Mouse (Mus musculus) ovary, postnatal 36 days (tissue): ENCODE data around the gene Retreg3.
"Not testable (repeated sequence)": the region's sequence is repeated elsewhere in the genome, so short reads cannot be mapped to it uniquely, and the experiment has no call there.

Experiments
- DNase-seq: peaks from one replicate; pipeline ENCODE4 v3.0.0; 2022; ENCODE audit warnings: low spot score, mixed read lengths

The Retreg3 gene

DNA sequence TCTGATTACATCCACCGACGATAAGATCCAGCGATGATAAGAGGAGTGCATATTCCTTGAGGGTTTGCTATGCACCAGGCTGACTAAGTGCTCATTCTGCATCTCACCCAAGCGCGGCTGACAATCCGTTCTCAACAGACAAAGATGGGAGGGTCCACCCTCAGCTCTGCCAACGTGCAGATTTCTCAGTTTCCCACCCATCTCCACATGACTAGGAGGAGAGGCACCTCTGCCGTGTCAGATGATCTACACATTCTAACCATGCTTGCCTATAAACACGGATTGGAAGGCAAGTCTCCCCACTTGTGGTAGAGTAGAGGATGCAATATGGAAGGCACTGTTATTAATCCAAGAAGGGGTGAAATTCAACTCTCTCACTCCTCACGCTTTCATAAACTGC lies 29.1 kb upstream of the Retreg3 start:
- no peak for DNase-seq

DNA sequence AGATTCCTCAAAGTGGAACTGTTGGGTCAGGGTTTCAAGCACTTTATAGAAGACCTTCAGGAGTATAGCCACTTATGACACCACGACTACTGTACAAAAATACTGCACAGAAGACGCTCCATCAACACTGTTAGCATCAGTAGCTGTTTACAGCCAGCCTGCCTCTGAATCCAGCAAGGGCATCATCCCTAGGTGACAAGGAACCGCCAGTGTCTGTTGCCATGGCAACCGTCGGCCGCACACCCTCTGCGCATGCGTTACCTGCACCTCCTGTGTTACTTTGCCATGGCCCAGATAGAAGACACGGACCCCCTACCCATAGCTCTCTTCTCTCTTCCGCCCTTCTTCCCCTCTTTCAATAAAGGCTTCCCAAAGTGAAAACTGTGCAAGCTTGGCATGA lies 26.7 kb upstream of the Retreg3 start:
- DNase-seq = no peak

DNA sequence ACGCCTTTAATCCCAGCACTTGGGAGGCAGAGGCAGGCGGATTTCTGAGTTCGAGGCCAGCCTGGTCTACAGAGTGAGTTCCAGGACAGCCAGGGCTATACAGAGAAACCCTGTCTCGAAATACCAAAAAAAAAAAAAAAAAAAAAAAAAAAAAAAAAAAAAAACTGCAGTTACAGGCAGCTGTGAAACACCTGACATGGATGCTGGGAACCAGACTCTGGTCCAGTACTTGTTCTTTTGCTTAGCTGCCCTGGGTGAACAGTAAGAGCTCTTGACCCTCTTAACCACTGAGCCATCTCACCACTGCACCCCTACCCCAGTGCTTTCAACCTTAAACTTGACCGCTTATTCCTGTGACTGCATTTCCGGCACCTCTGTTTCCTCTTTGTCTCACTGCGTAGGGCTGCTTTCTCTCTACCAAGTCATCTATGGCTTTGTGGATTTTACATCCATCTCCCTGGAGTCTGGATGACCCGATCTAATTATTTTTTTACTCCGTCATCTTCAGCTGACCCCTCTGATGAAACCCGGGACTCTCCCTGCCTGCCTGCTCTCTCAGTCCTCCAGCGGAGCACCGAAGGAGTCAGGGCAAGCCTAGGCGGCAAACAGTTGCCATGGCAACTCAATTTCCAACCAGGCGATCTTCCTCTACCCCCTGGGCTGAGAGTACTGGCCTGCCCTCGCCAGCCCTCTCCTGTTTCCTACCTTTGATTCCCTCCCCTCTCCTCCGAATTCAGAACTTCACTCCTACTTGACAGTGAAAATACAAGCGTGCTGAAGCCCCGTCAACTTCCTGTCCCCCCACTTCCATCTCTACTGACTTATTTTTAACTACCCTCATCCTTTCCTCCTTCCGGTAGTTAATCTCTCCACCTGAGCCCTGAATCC lies 23.9 kb upstream of the Retreg3 start:
- DNase-seq = peak; percentile 39

DNA sequence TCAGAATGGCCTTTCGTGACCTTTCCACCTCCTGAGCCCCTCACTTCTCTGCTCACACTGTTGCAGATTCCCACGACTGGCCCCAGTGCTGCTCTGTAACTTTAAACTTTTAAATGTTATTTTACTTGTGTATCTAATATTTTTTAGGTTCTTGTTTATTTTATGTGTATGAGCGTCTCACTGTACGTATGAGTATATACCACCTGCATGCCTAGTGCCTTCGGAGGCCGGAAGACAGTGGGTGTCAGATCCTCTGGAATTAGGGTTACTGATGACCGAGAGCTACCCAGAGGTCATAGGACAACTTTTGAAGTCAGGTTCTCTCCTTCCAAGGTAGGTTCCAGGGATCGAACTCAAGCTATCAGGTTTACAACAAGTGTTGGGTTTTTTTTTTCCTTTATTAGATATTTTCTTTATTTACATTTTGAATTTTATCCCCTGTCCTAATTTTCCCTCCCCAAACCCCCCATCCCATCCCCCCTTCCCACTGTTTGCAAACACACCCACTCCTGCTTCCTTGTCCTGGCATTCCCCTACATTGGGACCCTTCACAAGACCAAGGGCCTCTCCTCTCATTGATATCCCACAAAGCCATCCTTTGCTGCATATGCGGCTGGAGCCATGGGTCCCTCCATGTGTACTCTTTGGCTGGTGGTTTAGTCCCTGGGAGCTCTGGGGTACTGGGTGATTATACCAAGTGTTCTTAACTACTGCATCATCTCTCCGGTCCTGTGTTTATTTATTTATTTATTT lies 22.7 kb upstream of the Retreg3 start:
- DNase-seq = no peak

DNA sequence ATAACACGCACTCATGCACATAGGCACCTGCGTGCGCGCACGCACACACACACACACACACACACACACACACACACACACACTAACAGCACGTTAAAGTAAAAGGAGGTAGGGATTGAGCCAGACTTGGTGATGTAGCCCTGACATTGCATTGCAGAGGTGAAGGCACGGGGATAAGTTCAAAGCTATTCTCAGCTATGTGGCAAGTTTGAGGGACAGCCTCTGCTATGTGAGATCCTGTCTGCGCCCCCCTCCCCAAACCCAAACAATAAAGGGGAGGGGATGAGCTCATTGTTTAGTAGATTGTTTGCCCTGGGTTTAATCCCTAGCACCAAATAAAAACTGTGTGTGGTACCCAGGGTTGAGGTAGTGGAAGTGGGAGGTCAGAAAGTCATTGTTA lies 21.4 kb upstream of the Retreg3 start:
- DNase-seq = no peak

DNA sequence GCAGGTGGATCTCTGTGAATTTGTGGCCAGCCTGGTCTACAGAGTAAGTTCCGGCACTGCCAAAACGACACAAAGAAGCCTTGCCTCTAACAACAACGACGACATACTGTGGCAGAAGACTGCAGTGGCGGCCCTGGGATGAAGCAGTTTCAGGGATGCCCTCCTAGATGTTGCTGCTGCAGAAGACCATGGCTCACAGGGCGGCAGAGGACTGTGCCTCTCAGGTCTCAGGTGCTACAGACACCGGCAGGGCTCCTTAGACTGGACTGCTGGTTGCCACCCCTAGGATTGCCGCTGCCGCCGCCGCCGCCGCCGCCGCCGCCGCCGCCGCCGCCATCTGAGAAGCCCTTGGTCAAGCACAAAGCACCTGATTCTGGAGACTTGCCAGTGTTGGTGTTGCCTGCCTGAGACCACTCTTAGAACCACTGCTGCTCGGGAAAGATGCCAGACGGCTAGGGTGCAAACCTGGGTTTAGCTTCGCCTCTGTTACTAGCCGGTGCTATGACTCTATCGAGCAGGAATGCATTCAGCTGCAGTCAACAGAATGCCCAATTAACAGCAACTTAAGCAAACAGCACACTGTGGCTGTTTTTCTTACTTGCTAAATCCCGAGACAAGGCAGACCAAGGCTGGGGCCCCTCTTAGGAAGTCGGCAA lies 20.6 kb upstream of the Retreg3 start:
- DNase-seq = no peak

DNA sequence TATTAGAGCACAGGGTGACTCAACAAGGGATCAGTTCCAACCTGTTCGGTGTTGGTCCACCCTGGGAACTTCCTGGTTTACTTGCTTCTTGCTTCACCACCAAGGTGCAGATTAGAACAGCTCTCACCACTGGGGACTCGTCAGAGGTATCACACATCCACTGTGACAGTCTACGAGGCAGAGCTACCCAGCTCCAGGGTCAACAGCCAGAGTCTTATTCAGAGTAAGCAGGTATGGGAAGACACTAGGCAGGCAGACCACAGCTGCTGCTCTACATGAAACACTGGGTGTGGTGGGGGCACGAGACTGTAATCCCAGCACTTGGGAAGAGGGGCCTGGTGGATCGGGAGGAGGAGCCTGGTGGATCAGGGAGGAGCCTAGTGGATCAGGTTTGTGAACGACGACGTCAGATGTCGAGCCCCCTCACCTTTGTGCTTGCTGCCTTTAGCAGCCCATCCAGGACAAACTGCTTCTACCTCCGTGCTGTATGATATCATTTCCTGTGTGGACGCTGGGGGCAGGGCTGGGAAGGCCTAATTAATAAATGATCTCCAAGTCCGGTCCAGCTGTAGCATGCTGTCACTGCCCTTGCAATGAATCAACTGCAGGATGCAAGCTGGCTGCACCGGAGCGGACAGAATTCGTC lies 19.0 kb upstream of the Retreg3 start:
- no peak for DNase-seq

DNA sequence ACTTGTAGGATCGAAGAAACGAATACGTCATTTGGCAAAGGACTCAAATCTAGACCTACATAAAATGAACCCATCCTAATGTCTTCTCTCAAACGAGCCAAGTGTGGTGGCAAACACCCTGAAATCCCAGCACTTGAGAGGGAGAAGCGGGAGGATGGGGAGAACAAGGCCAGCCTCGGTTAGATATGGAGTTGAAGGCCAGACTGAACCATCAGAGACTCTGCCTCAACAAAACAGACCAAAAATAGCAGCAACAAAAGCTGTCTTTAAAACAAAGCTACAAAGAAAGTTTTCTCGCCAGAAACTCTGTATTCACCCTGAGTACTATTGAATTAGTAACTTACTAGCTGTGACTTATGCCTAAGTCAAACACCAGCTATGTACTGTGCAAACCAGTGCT lies 17.3 kb upstream of the Retreg3 start:
- no peak for DNase-seq

DNA sequence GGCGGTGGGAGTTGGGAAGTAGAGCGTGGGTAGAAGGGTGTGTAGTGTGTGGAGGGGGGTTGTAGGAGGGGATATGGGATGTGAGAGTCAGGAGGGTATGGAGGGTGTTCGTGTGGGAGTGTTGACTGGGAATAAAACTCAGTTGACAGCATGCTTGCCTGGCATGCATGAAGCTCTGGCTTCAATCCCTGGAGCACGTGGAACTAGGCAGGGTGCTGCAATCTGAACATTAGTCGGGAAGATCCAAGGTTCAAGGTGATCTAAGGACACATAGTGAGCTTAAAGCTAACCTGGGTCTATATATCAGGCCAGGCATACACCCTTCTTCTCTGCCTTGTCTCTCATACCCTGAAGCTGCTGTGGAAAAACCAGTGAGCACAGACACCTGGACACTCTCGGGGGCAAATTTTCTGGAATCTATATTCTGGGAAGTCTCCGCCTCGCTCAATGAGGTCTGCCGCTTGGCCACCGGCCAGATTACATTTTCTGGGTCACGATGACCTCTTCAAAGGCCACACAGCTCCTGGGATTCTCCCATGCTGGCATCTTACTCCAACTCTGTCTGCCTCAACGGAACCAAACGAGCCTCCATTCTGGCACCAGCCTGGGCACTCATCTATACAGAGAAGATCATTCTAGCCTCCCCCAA lies 14.6 kb upstream of the Retreg3 start:
- DNase-seq = peak; percentile 75

DNA sequence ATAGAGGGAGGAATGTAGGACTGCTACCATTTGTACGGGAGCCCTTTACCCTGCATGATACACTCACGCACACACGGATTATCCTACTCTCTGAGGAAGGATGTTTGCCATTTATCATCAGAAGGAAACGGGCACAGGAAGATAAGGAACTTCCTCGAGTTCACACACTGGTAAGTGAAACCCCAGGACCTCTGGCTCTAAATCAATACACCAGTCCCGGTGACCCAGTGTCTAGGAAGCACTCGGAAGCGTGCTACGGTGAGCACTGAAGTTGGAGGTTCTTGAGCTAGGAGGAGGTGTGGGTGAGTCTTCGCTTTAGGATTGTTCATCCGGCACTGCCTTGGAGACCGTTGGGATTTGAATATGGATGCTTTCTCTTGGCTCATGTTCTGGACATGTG lies 13.3 kb upstream of the Retreg3 start:
- DNase-seq = no peak

DNA sequence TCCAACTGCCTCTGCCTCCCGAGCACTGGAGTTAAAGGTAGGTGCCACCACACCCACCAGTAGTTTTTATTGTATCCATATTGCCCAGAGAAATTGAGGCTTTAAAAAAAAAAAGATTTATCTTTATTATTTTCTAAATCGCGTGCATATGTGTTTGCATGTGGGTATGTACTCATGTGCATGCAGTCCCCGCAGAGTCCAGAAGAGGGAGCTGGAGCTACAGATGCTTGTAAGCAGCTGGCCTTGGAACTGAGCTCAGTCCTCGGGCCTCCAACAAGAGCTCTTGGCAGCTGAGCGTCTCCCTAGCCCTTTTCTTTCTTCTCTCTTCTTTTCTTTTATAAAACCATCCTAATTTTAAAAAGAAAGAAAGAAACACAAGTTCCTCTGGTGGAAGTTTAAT lies 12.0 kb upstream of the Retreg3 start:
- no peak for DNase-seq

DNA sequence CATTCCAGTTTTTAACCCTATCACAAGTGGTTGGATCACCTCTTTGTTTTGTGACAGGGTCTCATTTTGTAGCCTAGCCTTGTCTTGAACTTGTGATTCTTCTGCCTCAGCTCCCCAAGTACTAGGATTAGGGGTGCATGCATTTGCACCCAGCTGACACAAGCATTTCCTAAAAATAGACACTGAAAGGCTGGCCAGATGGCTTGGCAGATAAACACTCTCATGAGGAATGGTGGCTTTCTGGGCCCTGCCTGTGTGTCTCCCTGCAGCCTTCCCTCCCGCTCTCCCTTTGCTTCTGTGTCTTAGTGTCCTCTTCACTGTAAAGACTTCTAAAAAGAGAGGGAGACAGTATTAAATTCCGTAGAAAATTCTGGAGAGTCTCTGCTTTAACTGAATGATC lies 11.5 kb upstream of the Retreg3 start:
- DNase-seq = no peak

DNA sequence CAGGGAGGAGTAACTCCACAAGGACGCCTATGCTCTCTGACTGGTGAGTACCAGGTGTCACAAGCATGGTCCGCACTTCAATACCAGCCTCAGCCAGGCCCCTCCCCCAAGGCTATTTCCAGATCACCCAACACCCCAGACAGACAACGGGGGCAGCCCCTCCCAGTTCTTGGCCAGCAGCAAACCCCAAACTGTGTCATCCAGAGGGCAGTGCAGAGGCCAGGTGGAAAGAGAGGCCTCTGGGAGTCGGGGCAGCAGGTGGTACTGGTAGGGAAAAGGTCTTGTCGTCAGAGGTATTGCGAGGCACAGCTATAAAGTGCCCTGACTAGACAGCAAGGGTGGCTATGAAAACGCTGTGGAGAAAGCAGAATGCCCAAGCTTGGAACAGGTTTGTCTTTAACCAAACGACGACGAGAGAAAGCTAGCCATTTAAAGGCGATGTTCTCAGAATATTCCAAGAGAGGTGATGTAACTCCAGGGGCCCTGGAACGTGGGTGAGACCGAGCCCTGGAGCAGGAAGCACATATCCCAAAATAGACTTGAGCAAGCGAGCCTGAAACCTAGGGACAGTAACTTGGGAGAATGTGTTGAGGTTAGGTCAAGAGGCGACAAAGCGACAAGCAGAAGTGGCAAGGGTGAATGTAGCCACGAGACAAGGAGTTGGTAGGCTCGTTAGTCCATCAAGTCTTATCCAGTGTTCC lies 10.5 kb upstream of the Retreg3 start:
- DNase-seq = no peak

DNA sequence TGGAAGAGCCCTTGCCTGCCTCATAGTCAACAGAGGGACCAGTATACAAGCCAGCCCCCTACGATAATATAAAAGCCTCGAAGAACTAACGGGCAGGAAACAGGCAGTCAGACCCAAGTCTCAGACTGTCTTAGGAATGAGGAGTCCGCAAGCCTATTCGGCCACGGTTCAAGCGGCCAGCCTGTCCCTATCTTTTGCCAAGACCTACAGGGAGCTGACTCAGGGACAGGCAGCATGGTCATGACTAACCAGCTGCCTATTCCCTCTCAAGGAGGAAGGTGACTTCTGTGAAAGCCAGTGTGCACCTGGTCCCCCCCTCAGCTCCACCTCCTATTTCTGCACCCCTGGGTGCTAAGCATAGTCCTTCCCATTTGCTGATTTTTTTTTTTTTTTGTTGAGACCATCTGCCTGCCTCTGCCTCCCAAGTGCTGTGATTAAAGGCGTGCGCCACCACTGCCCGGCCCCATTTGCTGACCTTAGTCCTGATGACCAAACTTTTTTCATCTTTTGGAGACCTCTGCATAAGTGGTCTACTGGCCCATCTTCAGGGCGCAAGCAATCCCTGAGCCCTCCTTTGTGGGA lies 9.4 kb upstream of the Retreg3 start:
- no peak for DNase-seq

DNA sequence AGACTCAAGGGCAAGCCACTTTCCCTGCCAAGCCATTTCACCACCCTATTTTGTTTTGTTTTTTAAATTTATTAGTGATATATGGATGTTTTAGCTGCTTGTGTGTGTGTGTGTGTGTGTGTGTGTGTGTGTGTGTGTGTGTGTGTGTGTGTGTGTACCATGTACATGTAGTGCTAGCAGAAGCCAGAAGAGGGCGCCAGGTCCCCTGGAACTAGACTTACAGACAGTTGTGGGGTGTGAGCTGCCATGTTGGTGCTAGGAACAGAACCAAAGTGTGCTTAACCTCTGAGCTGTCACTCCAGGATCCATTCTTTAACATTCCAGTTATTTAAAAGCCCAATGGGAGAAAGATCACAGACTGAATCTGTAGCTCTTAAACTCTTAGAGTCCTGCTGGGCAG lies 7.4 kb upstream of the Retreg3 start:
- DNase-seq = no peak

DNA sequence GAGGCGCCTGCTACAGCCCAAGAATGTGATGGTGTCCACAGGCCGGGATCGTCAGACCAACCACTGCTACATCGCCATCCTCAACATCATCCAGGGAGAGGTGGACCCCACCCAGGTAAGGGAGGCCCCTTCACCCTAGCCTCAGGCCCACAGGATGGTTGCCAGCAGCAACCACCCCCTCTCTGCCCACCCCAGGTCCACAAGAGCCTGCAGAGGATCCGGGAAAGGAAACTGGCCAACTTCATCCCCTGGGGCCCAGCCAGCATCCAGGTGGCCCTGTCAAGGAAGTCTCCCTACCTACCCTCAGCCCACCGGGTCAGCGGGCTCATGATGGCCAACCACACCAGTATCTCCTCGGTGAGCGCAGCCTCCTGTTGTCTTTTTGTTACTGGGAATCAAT lies 5.3 kb upstream of the Retreg3 start:
- not testable (repeated sequence) for DNase-seq

DNA sequence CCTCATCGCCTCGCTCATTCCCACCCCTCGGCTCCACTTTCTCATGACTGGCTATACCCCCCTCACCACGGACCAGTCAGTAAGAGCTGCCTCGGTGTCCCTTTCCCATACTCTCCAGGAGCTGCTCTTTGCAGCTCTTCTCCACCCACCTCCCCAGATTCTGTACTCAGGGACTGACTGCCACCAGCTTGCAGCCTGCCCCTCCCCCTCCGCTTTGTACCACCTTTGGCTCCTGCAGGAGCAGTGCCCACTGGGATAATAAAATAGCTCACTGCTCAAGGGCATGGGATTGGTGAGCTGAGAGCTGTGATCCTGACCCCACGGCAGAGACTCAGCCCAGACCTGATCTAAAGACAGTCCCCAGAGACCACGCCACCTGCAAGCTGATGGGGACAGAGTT lies 4.8 kb upstream of the Retreg3 start:
- not testable (repeated sequence) for DNase-seq

DNA sequence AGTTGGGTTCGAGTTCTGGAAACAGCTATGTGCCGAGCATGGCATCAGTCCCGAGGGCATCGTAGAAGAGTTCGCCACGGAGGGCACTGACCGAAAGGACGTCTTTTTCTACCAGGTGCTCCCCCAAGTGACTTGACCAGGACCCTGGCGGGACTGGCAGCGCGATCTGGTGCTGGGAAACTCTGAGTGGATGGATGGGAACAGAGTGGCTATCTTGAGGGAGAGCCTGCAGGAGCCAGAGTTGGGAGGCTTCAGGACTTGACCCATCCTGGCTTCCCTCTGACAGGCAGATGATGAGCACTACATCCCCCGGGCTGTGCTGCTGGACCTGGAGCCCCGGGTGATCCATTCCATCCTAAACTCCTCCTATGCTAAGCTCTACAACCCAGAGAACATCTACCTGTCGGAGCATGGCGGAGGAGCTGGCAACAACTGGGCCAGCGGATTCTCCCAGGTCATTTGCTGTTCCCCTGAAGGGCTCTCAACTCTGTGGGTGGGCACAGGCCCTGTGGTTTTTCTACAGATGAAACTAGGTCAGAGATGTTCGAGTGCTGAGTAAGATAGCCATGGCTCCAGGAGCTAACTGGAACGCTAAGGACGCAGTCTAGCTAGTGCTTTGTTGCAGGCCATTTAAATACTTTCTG lies 974 bp upstream of the Retreg3 start:
- DNase-seq = peak; percentile 22

DNA sequence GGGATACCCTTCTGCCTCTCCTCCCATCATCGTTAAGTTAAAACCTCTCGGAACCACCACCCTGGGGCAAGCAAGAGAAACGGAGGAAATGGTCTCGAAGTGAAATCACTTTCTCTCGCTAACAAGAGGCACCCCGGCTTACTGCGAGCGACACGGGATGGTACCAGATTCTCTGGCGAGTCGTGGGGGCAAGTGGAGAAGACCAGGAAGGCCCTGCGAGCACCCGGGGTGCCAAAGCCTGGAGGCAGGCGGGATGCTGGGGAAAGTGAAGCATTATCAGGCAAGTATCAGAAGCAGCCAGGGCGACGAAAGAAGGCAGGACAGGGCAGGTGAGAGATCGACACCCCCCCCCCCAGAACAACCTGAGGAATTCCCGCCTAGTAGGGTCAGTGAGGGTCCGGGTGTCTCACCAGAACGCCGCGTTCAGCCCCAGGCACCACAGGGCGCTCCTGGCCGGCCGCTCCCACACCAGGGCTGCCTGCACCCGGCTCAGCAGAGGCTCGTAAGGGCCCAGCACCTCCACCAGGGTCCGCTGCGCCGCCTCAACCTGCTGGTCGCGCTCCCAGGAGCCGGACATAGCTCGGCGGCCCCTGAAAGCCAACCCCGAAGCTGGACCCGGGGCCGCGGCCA lies 447 bp downstream of the Retreg3 start:
- no peak for DNase-seq

DNA sequence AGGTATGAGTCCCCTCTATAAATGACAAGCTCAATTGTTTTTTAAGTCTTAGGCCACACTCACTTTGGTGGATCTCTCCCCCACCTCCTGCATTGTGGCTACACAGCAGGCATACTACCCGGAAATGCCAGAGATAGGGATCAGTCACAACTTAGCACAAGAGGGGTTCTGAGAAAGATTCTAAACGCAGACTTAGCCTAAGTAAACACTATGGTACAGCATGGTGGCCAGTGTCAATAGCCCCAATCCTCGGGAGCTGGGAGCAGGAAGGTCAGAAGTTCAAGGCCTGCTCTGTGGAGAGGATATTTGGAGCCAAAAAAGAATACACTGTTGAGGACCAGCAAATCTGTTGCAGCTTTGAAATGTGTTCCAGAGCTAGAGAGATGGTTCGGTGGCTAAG lies 1.6 kb downstream of the Retreg3 start:
- no peak for DNase-seq
